ENCODE assay signal across 8 mouse cellular contexts in the genomic region with DNA sequence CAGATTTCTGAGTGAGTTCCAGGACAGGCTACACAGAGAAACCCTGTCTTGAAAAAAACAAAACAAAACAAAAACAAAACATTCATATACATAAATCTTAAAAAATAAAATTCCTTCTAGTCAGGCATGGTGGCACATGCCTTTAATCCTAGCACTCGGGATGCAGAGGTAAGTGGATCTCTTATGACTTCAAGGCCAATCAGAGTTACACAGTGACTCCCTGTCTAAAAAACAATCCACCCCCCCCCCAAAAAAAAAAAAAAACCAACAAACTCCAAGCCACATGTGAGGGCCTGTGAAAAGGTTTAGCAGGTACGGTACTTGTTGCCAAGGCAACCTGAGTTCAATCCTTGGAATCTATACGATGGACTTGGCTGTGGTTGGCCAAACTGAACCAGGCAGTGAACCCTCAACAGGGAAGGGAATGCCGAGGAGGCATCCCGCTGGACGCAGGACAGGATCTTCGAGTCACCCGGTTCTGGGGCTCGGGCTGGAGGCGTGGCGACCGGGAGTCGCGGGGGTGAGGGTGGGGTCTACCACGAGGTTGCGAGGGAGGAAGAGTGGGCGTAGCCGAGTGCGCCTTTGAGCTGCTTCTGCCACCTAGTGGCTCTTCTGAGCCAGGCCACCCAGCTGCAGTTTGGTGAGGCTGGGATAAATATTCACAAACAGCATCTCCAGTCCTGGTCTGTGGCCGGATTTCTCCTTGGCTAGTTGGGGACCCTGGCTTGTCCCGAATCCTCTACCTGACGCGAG. TPM values are rescaled to one million over a fixed set of nuclear protein-coding genes. Genes with fewer than 3 reads are reported as not detected.
A peak's percentile ranks its signal among the peaks of the same experiment; 100 is the strongest.
DNase-seq lines count a peak whose midpoint lies in the region; ATAC-seq and TF ChIP-seq lines count a peak whose summit lies in the region.

No protein-coding gene starts in this region.

- intact Hi-C loops in left cerebral cortex, postnatal 10 days (cut with DNase I), result loop anchor here (5.0 kb wide), 1 partner anchor 38 kb away; a partner anchor contains a TSS

- no peak overlapping the region for H3K27ac ChIP-seq in cortical plate, adult 2 months (ENCODE audit: insufficient read depth, low read length)

- peak; percentile 90 to 94 for DNase-seq in adrenal gland, adult (ENCODE audit: inconsistent age in 2 of 2, low spot score in 1 of 2)
- peak; percentile 74 for DNase-seq in gastrocnemius, postnatal 10 days
- DNase-seq in induced T-regulatory cell, adult 2 months (ENCODE audit: low read depth), result peak; percentile 86
- peak; percentile 78 to 91 for DNase-seq in left cerebral cortex, postnatal 10 days (ENCODE audit: extremely low spot score in 1 of 2, low spot score in 2 of 2)
- DNase-seq in right cerebral cortex, postnatal 14 days, result peak; percentile 79
- DNase-seq in urinary bladder, postnatal 4 days (ENCODE audit: low spot score in 2 of 2), result peak; percentile 76 to 87

- peaks cover 4% of the 10 kb centered on the region; the same call in 1 of the 2 replicates for H3K4me1 ChIP-seq in cortical plate, adult 2 months (ENCODE audit: control insufficient read depth, insufficient read depth, low read length)

- peak; percentile 89 for TF ChIP-seq CTCF in cortical plate, adult 2 months (IDR thresholded peaks at IDR 0.05; ENCODE audit: extremely low read depth, insufficient read depth, low read length)

- no peak for TF ChIP-seq POLR2A in cortical plate, adult 2 months (IDR thresholded peaks at IDR 0.05; ENCODE audit: extremely low read depth, insufficient read depth, low read length)

- H3K4me3 ChIP-seq in cortical plate, adult 2 months (ENCODE audit: insufficient read depth, low read length), result no peak overlapping the region

- peak; percentile 87 for ATAC-seq in megakaryocyte-erythroid progenitor cell, adult 5-6 weeks (replicated peaks; ENCODE audit: low FRiP score, low TSS enrichment, poor library complexity, severe bottlenecking)

RNA-seq across cellular contexts. Expression of a gene that starts 15.2 kb away (rescaled TPM):
- polyA plus RNA-seq in cortical plate, adult 2 months (2012; rRNA removed), result 70.2 and 71.5 TPM in 2 replicates
- total RNA-seq in gastrocnemius, postnatal 10 days (2021), result 10 to 100 TPM; 13.5 to 18.9 TPM
- total RNA-seq in left cerebral cortex, postnatal 10 days (2021), result 10 to 100 TPM; 84.0 to 91.8 TPM
- 18.4 and 22.3 TPM in 2 replicates for total RNA-seq in megakaryocyte-erythroid progenitor cell, adult 5-6 weeks (2014; fragmentation: Nextera tagmentation)
- 3.9 and 14.5 TPM in 2 replicates for total RNA-seq in megakaryocyte-erythroid progenitor cell, adult 5-6 weeks (2017)

RNA-seq across cellular contexts. Expression of a gene that starts 37.8 kb away (rescaled TPM):
- polyA plus RNA-seq in cortical plate, adult 2 months (2012; rRNA removed), result 47.9 and 49.7 TPM in 2 replicates
- total RNA-seq in gastrocnemius, postnatal 10 days (2021), result 10 to 100 TPM; 33.7 to 34.8 TPM
- total RNA-seq in left cerebral cortex, postnatal 10 days (2021), result 10 to 100 TPM; 81.0 to 84.7 TPM
- 6.0 and 15.8 TPM in 2 replicates for total RNA-seq in megakaryocyte-erythroid progenitor cell, adult 5-6 weeks (2014; fragmentation: Nextera tagmentation)
- 9.0 and 11.8 TPM in 2 replicates for total RNA-seq in megakaryocyte-erythroid progenitor cell, adult 5-6 weeks (2017)

RNA-seq across cellular contexts. Expression of a gene that starts 48.3 kb away (rescaled TPM):
- polyA plus RNA-seq in cortical plate, adult 2 months (2012; rRNA removed), result 0.15 and 0.21 TPM in 2 replicates
- under 1 TPM; 0.07 to 0.09 TPM for total RNA-seq in gastrocnemius, postnatal 10 days (2021)
- under 1 TPM; 0.18 to 0.39 TPM for total RNA-seq in left cerebral cortex, postnatal 10 days (2021)
- 0.05 TPM in 1 of 2 replicates, not detected in the other for total RNA-seq in megakaryocyte-erythroid progenitor cell, adult 5-6 weeks (2014; fragmentation: Nextera tagmentation)
- total RNA-seq in megakaryocyte-erythroid progenitor cell, adult 5-6 weeks (2017), result not detected in 2 replicates
